Mouse (Mus musculus): ENCODE measurements around the gene Fgd3. TPM values are rescaled to one million over a fixed set of nuclear protein-coding genes. Genes with fewer than 3 reads are reported as not detected.

Fgd3 gene
- polyA plus RNA-seq, 1 experiment = 22.0 TPM

GRCm38 (mm10) chr13:49352581-49353159 is 32.6 kb upstream of the Fgd3 start:
- no peak for DNase-seq (ENCODE audit: low read depth in 1 of 2, low spot score in 2 of 2)
- Histone ChIP-seq H3K4me1 (ENCODE audit: control insufficient read depth, insufficient read depth, insufficient read length) (peaks cover 14% of the 10 kb centered on the region), H3K36me3 (ENCODE audit: control insufficient read depth, insufficient read depth, low read length) (no peaks in the 10 kb centered on the region), H3K27ac (ENCODE audit: insufficient read depth, low read length) (no peak overlapping the region), H3K27me3 (ENCODE audit: control insufficient read depth, insufficient read depth, low read length) (no peaks in the 10 kb centered on the region), H3K4me3 (ENCODE audit: extremely low read depth, insufficient read depth, insufficient read length) (no peak overlapping the region)
- WGBS = 50% methylated on average over 3 of the region's 3 CpGs
- TF ChIP-seq CTCF (IDR thresholded peaks at IDR 0.05; ENCODE audit: extremely low read depth, insufficient read depth, insufficient read length, insufficient replicate concordance) (no peak), POLR2A (IDR thresholded peaks at IDR 0.05; ENCODE audit: low read depth, low read length) (no peak)

DNA sequence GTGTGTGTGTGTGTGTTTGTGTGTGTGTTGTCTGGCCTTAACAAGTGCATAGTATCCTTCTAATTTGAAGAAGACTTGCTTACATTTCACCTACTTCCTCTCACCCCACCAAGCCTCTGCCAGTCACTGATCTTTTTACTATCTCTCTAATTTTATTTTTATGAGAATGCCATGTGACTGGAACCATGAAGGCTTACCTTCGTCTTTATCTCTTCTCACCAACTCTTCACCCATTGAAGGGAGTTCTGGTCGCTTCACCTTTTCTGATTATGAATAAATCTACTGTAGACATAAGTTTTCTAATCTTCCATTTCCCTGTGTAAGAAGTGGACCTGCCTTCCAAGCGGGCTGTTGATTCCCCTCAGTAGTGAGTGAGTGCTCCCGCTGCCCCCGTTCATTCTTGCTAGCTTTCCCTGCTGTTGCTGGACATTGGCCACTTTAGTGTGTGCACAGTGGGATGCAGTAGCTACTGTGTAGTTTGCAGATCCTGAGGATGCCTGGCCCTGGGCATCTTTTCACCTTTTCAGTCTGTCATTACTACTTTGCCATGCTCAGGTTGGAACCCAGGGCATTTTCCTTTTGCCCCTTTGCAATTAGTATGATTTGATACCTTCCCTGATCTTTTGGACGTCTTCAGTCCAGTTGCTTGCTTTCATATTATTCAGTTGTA is 29.9 kb upstream of the Fgd3 start:
- Histone ChIP-seq H3K27me3 (ENCODE audit: control insufficient read depth, insufficient read depth, low read length) (no peaks in the 10 kb centered on the region), H3K4me1 (ENCODE audit: control insufficient read depth, insufficient read depth, insufficient read length) (peaks cover 15% of the 10 kb centered on the region), H3K27ac (ENCODE audit: insufficient read depth, low read length) (no peak overlapping the region), H3K4me3 (ENCODE audit: extremely low read depth, insufficient read depth, insufficient read length) (no peak overlapping the region), H3K36me3 (ENCODE audit: control insufficient read depth, insufficient read depth, low read length) (no peaks in the 10 kb centered on the region)
- no peak for TF ChIP-seq CTCF (IDR thresholded peaks at IDR 0.05; ENCODE audit: extremely low read depth, insufficient read depth, insufficient read length, insufficient replicate concordance)
- no peak for TF ChIP-seq POLR2A (IDR thresholded peaks at IDR 0.05; ENCODE audit: low read depth, low read length)
- 84% methylated on average over 6 of the region's 6 CpGs for WGBS
- no peak for DNase-seq (ENCODE audit: low read depth in 1 of 2, low spot score in 2 of 2)

- 61% methylated on average over 4 of the region's 4 CpGs for WGBS
- DNase-seq (ENCODE audit: low read depth in 1 of 2, low spot score in 2 of 2) = no peak
- Histone ChIP-seq H3K36me3 (ENCODE audit: control insufficient read depth, insufficient read depth, low read length) (no peaks in the 10 kb centered on the region), H3K27ac (ENCODE audit: insufficient read depth, low read length) (no peak overlapping the region), H3K4me3 (ENCODE audit: extremely low read depth, insufficient read depth, insufficient read length) (no peak overlapping the region), H3K27me3 (ENCODE audit: control insufficient read depth, insufficient read depth, low read length) (no peaks in the 10 kb centered on the region), H3K4me1 (ENCODE audit: control insufficient read depth, insufficient read depth, insufficient read length) (peaks cover 15% of the 10 kb centered on the region)
- TF ChIP-seq POLR2A (IDR thresholded peaks at IDR 0.05; ENCODE audit: low read depth, low read length) (no peak), CTCF (IDR thresholded peaks at IDR 0.05; ENCODE audit: extremely low read depth, insufficient read depth, insufficient read length, insufficient replicate concordance) (no peak)
These were observed 29.2 kb upstream of the Fgd3 start for GRCm38 (mm10) chr13:49349335-49349734.

DNA sequence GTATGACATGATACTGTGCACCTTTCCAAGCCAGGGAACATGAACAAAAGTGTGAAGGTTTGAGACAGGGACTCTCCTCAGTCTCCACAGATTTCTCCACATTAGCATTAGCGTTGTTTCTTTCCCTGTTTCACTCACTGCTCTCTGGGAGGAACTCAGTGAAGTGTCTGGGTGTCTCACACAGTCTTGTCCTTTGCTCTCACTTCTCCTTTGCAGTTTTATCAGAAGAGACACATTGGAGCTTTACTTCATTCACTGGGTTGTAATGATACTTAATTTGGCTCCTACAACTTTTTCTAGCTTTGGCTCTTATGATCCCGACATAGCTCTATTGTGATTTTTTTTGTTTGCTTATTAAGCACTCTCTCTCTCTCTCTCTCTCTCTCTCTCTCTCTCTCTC is 28.4 kb upstream of the Fgd3 start:
- WGBS = 28% methylated on average over 2 of the region's 2 CpGs
- DNase-seq (ENCODE audit: low read depth in 1 of 2, low spot score in 2 of 2) = no peak
- Histone ChIP-seq H3K27me3 (ENCODE audit: control insufficient read depth, insufficient read depth, low read length) (no peaks in the 10 kb centered on the region), H3K4me1 (ENCODE audit: control insufficient read depth, insufficient read depth, insufficient read length) (peaks cover 15% of the 10 kb centered on the region), H3K36me3 (ENCODE audit: control insufficient read depth, insufficient read depth, low read length) (no peaks in the 10 kb centered on the region), H3K4me3 (ENCODE audit: extremely low read depth, insufficient read depth, insufficient read length) (no peak overlapping the region), H3K27ac (ENCODE audit: insufficient read depth, low read length) (no peak overlapping the region)
- TF ChIP-seq POLR2A (IDR thresholded peaks at IDR 0.05; ENCODE audit: low read depth, low read length) (no peak), CTCF (IDR thresholded peaks at IDR 0.05; ENCODE audit: extremely low read depth, insufficient read depth, insufficient read length, insufficient replicate concordance) (no peak)

GRCm38 (mm10) chr13:49345476-49345875 is 25.4 kb upstream of the Fgd3 start:
- Histone ChIP-seq H3K4me1 (ENCODE audit: control insufficient read depth, insufficient read depth, insufficient read length) (peaks cover 19% of the 10 kb centered on the region; the same call in 1 of the 2 replicates), H3K27ac (ENCODE audit: insufficient read depth, low read length) (no peak overlapping the region), H3K36me3 (ENCODE audit: control insufficient read depth, insufficient read depth, low read length) (no peaks in the 10 kb centered on the region), H3K4me3 (ENCODE audit: extremely low read depth, insufficient read depth, insufficient read length) (no peak overlapping the region), H3K27me3 (ENCODE audit: control insufficient read depth, insufficient read depth, low read length) (no peaks in the 10 kb centered on the region)
- no peak for DNase-seq (ENCODE audit: low read depth in 1 of 2, low spot score in 2 of 2)
- WGBS = 80% methylated on average over 2 of the region's 2 CpGs
- no peak for TF ChIP-seq CTCF (IDR thresholded peaks at IDR 0.05; ENCODE audit: extremely low read depth, insufficient read depth, insufficient read length, insufficient replicate concordance)
- no peak for TF ChIP-seq POLR2A (IDR thresholded peaks at IDR 0.05; ENCODE audit: low read depth, low read length)

DNA sequence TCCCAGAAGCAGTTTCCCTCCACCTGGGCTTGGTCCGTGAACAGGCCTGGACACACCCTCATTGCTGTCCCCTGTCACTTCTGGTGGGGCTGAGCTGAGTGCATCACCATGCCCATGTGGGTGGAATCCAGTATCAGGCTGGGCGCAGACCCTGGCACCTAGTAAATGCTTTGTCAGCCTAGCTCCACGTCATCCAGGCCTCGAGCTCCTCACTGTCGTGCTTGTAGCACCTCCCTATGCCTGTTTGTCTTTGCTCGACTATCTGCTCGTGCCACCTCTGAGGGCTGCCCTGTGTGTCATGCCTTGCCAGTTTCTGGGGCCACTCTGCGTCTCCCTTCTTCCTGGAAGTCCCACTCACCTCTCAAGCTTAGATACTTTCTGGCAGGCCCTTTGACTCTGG is 24.5 kb upstream of the Fgd3 start:
- Histone ChIP-seq H3K4me3 (ENCODE audit: extremely low read depth, insufficient read depth, insufficient read length) (no peak overlapping the region), H3K27ac (ENCODE audit: insufficient read depth, low read length) (no peak overlapping the region), H3K27me3 (ENCODE audit: control insufficient read depth, insufficient read depth, low read length) (no peaks in the 10 kb centered on the region), H3K4me1 (ENCODE audit: control insufficient read depth, insufficient read depth, insufficient read length) (peaks cover 19% of the 10 kb centered on the region; the same call in 1 of the 2 replicates), H3K36me3 (ENCODE audit: control insufficient read depth, insufficient read depth, low read length) (no peaks in the 10 kb centered on the region)
- TF ChIP-seq POLR2A (IDR thresholded peaks at IDR 0.05; ENCODE audit: low read depth, low read length) = no peak
- no peak for TF ChIP-seq CTCF (IDR thresholded peaks at IDR 0.05; ENCODE audit: extremely low read depth, insufficient read depth, insufficient read length, insufficient replicate concordance)
- no peak for DNase-seq (ENCODE audit: low read depth in 1 of 2, low spot score in 2 of 2)
- WGBS = 73% methylated on average over 8 of the region's 8 CpGs

DNA sequence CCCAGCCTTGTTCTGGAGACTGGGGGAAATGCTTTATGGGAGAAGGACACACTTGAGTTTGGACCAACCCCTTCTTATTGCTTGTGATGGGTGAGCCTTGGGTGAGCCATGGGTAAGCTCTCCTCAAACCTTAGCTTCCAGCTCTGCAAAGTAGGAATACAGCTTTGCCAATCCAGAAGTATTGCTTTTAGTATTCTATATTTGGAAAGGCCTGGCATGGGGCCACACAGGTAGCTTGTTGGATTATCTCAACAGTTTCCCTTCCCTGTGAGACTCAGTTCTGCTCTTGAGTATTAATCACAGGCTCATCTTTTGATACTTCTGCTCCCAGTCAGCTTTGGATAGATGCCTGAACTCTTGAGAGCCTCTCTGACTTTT is 22.6 kb upstream of the Fgd3 start:
- Histone ChIP-seq H3K27me3 (ENCODE audit: control insufficient read depth, insufficient read depth, low read length) (no peaks in the 10 kb centered on the region), H3K4me1 (ENCODE audit: control insufficient read depth, insufficient read depth, insufficient read length) (peaks cover 17% of the 10 kb centered on the region; the same call in 1 of the 2 replicates), H3K27ac (ENCODE audit: insufficient read depth, low read length) (no peak overlapping the region), H3K36me3 (ENCODE audit: control insufficient read depth, insufficient read depth, low read length) (no peaks in the 10 kb centered on the region), H3K4me3 (ENCODE audit: extremely low read depth, insufficient read depth, insufficient read length) (peak overlapping the region; percentile 78; the same call in 1 of the 2 replicates)
- TF ChIP-seq CTCF (IDR thresholded peaks at IDR 0.05; ENCODE audit: extremely low read depth, insufficient read depth, insufficient read length, insufficient replicate concordance) (no peak), POLR2A (IDR thresholded peaks at IDR 0.05; ENCODE audit: low read depth, low read length) (no peak)
- DNase-seq (ENCODE audit: low read depth in 1 of 2, low spot score in 2 of 2) = no peak

All from spleen, adult 2 months (tissue).